Mouse (Mus musculus): ENCODE measurements at regions not wholly inside any gene's neighbourhood (a gene's known extent, or its start where the extent isn't known, plus 50 kb on each side); places are given as distances from the start of the nearest gene placed in this dataset.

GRCm38 (mm10) chr2:117910781-117911180 is 200.9 kb upstream of the Thbs1 start:
- no peaks in the 10 kb centered on the region for H3K9me3 ChIP-seq
- no peaks in the 10 kb centered on the region for H3K4me1 ChIP-seq
- 69% methylated on average over 1 of the region's 1 CpGs for WGBS
- no peak for ATAC-seq (ENCODE audit: insufficient read depth, low FRiP score, low read depth)
- H3K9ac ChIP-seq = no peak overlapping the region
- H3K4me2 ChIP-seq = no peak overlapping the region
- H3K4me3 ChIP-seq (replicated peaks) = no peak overlapping the region
- H3K36me3 ChIP-seq = no peaks in the 10 kb centered on the region
- H3K27me3 ChIP-seq (replicated peaks) = no peaks in the 10 kb centered on the region
- no peak overlapping the region for H3K27ac ChIP-seq

GRCm38 (mm10) chr2:117912722-117913121 is 199.0 kb upstream of the Thbs1 start:
- WGBS = 62% methylated on average over 2 of the region's 2 CpGs
- no peak overlapping the region for H3K27ac ChIP-seq
- ATAC-seq (ENCODE audit: insufficient read depth, low FRiP score, low read depth) = no peak

DNA sequence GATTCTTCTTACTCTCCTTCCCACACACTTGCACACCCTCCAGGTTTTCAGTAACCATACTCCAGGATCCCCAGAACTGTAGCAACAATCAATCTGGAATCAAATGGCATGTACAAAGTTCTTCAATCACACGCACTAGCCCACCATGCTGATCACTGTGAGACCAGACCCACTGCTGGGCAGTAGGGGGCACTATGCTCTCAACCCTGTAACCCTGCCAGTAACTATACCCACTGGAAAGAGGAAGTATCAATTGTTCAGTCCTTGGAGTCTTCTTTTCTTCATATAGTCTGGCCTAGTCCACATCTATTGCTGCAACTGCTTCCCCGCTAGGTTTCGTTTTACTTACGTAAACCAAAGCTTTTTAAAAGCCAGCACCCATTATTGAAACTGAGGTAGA is 197.8 kb upstream of the Thbs1 start:
- H3K4me3 ChIP-seq (replicated peaks) = no peak overlapping the region
- H3K9me3 ChIP-seq = no peaks in the 10 kb centered on the region
- H3K9ac ChIP-seq = no peak overlapping the region
- H3K4me1 ChIP-seq = no peaks in the 10 kb centered on the region
- WGBS = 94% methylated on average over 4 of the region's 4 CpGs
- H3K27me3 ChIP-seq (replicated peaks) = no peaks in the 10 kb centered on the region
- H3K4me2 ChIP-seq = no peak overlapping the region
- no peak for ATAC-seq (ENCODE audit: insufficient read depth, low FRiP score, low read depth)
- no peaks in the 10 kb centered on the region for H3K36me3 ChIP-seq
- no peak overlapping the region for H3K27ac ChIP-seq

More at GRCm38 (mm10) chr2:117912722-117913121, 199.0 kb upstream of the Thbs1 start:
- no peaks in the 10 kb centered on the region for H3K27me3 ChIP-seq (replicated peaks)
- no peaks in the 10 kb centered on the region for H3K9me3 ChIP-seq
- no peaks in the 10 kb centered on the region for H3K4me1 ChIP-seq
- no peak overlapping the region for H3K4me2 ChIP-seq
- no peak overlapping the region for H3K9ac ChIP-seq
- H3K4me3 ChIP-seq (replicated peaks) = no peak overlapping the region
- no peaks in the 10 kb centered on the region for H3K36me3 ChIP-seq

GRCm38 (mm10) chr2:117915821-117916220 is 195.9 kb upstream of the Thbs1 start:
- Histone ChIP-seq H3K9me3 (no peaks in the 10 kb centered on the region), H3K4me2 (no peak overlapping the region), H3K4me3 (replicated peaks) (no peak overlapping the region), H3K9ac (no peak overlapping the region), H3K4me1 (no peaks in the 10 kb centered on the region), H3K36me3 (no peaks in the 10 kb centered on the region), H3K27ac (no peak overlapping the region), H3K27me3 (replicated peaks) (no peaks in the 10 kb centered on the region)
- ATAC-seq (ENCODE audit: insufficient read depth, low FRiP score, low read depth) = peak; percentile 60
- 80% methylated on average over 2 of the region's 2 CpGs for WGBS

DNA sequence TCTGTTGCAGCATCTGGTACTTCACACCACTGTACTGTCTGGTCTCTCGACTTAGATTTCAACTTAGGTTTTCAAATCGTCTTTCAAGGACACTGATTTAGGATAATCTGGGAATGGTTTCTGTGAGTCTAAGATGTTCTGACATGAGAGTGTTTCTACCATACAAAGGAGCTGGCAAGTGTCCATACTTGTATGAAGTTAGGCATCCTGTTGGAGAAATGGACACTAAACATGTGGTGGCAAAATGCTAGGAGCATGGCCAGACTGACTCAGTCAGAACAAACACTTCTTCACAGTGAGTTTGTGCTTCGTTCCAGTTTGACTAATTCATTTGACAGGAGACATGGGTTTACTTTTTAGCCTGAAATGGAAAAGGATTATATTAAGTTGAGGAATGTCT is 194.5 kb upstream of the Thbs1 start:
- 62% methylated on average over 3 of the region's 3 CpGs for WGBS
- H3K27me3 ChIP-seq (replicated peaks) = no peaks in the 10 kb centered on the region
- no peaks in the 10 kb centered on the region for H3K9me3 ChIP-seq
- ATAC-seq (ENCODE audit: insufficient read depth, low FRiP score, low read depth) = no peak
- no peaks in the 10 kb centered on the region for H3K4me1 ChIP-seq
- no peak overlapping the region for H3K27ac ChIP-seq
- no peak overlapping the region for H3K4me2 ChIP-seq
- no peaks in the 10 kb centered on the region for H3K36me3 ChIP-seq
- H3K4me3 ChIP-seq (replicated peaks) = no peak overlapping the region
- H3K9ac ChIP-seq = no peak overlapping the region

DNA sequence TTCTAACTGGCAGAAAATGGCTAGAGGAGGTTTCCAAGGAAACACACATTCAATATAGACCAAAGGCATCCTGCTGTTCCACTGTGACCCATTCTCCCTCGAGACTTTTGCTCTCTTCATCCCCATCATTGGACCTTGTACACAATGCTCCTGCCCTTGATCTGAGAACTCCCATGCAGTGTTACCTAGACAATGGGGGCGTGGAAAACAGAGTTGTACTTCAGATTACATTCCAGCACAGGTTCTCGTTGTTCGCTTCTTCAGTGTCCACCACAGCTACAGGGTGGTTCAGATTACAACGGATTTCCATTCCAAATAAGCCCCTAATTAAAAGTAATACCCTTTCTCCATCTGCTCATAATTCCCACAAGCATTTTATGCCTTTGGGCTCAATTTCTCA is 186.8 kb upstream of the Thbs1 start:
- Histone ChIP-seq H3K4me3 (replicated peaks) (no peak overlapping the region), H3K27me3 (replicated peaks) (no peaks in the 10 kb centered on the region), H3K4me2 (no peak overlapping the region), H3K9me3 (no peaks in the 10 kb centered on the region), H3K4me1 (0 out of 2 replicates have a peak, but pooled peaks cover 3% of the 10 kb centered on the region), H3K9ac (no peak overlapping the region), H3K27ac (no peak overlapping the region), H3K36me3 (no peaks in the 10 kb centered on the region)
- no peak for ATAC-seq (ENCODE audit: insufficient read depth, low FRiP score, low read depth)
- WGBS = 72% methylated on average over 5 of the region's 5 CpGs

GRCm38 (mm10) chr2:117925412-117925811 is 186.3 kb upstream of the Thbs1 start:
- no peak overlapping the region for H3K27ac ChIP-seq
- 0 out of 2 replicates have a peak, but pooled peaks cover 3% of the 10 kb centered on the region for H3K4me1 ChIP-seq
- no peaks in the 10 kb centered on the region for H3K9me3 ChIP-seq
- no peak overlapping the region for H3K9ac ChIP-seq
- WGBS = 92% methylated on average over 5 of the region's 5 CpGs
- no peak overlapping the region for H3K4me3 ChIP-seq (replicated peaks)
- H3K27me3 ChIP-seq (replicated peaks) = no peaks in the 10 kb centered on the region
- H3K4me2 ChIP-seq = no peak overlapping the region
- no peaks in the 10 kb centered on the region for H3K36me3 ChIP-seq
- no peak for ATAC-seq (ENCODE audit: insufficient read depth, low FRiP score, low read depth)

DNA sequence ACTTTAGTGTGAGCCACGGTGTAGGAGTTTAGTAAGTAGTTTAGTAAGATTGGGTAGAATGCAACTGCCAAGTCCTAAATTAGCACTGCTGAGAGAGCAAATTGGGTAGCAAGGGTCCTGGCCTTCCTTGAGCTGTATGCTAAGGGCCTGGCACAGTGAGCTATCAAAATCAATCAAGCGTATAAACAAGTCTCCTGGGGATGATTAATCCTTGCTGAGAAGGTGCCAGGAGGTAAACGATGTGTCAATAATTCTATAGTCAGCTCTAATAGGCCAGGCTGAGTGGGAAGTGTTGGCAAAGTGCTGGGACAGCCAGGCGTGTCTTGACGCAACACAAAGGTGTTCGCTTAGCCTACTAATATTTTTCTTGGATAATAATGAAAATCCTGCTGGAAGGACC is 183.6 kb upstream of the Thbs1 start:
- 36% methylated on average over 6 of the region's 6 CpGs for WGBS
- Histone ChIP-seq H3K27ac (no peak overlapping the region), H3K9me3 (no peaks in the 10 kb centered on the region), H3K4me2 (no peak overlapping the region), H3K4me1 (0 out of 2 replicates have a peak, but pooled peaks cover 3% of the 10 kb centered on the region), H3K9ac (no peak overlapping the region), H3K36me3 (no peaks in the 10 kb centered on the region), H3K4me3 (replicated peaks) (no peak overlapping the region), H3K27me3 (replicated peaks) (no peaks in the 10 kb centered on the region)
- 0 out of 2 replicates have a peak, but pooled peaks have one; percentile 43 for ATAC-seq (ENCODE audit: insufficient read depth, low FRiP score, low read depth)

- Histone ChIP-seq H3K27ac (no peak overlapping the region), H3K36me3 (no peaks in the 10 kb centered on the region), H3K4me2 (no peak overlapping the region), H3K4me1 (0 out of 2 replicates have a peak, but pooled peaks cover 3% of the 10 kb centered on the region), H3K9ac (no peak overlapping the region), H3K9me3 (no peaks in the 10 kb centered on the region), H3K27me3 (replicated peaks) (no peaks in the 10 kb centered on the region), H3K4me3 (replicated peaks) (no peak overlapping the region)
- ATAC-seq (ENCODE audit: insufficient read depth, low FRiP score, low read depth) = no peak
- WGBS = 57% methylated on average over 1 of the region's 1 CpGs
These were observed 182.1 kb upstream of the Thbs1 start for GRCm38 (mm10) chr2:117929586-117929985.

- 0 out of 2 replicates have a peak, but pooled peaks cover 3% of the 10 kb centered on the region for H3K4me1 ChIP-seq
- WGBS = 89% methylated on average over 3 of the region's 3 CpGs
- ATAC-seq (ENCODE audit: insufficient read depth, low FRiP score, low read depth) = no peak
- no peaks in the 10 kb centered on the region for H3K27me3 ChIP-seq (replicated peaks)
- H3K9me3 ChIP-seq = no peaks in the 10 kb centered on the region
- no peaks in the 10 kb centered on the region for H3K36me3 ChIP-seq
- no peak overlapping the region for H3K4me3 ChIP-seq (replicated peaks)
- no peak overlapping the region for H3K4me2 ChIP-seq
- H3K9ac ChIP-seq = no peak overlapping the region
- H3K27ac ChIP-seq = no peak overlapping the region
These were observed 180.7 kb upstream of the Thbs1 start for GRCm38 (mm10) chr2:117930895-117931537.

- Histone ChIP-seq H3K4me2 (no peak overlapping the region), H3K9me3 (no peaks in the 10 kb centered on the region), H3K27me3 (replicated peaks) (no peaks in the 10 kb centered on the region), H3K36me3 (no peaks in the 10 kb centered on the region), H3K27ac (no peak overlapping the region), H3K4me1 (no peaks in the 10 kb centered on the region), H3K4me3 (replicated peaks) (no peak overlapping the region), H3K9ac (no peak overlapping the region)
- no peak for ATAC-seq (ENCODE audit: insufficient read depth, low FRiP score, low read depth)
- WGBS = 60% methylated on average over 6 of the region's 6 CpGs
These were observed 175.1 kb upstream of the Thbs1 start for GRCm38 (mm10) chr2:117936590-117936989.

DNA sequence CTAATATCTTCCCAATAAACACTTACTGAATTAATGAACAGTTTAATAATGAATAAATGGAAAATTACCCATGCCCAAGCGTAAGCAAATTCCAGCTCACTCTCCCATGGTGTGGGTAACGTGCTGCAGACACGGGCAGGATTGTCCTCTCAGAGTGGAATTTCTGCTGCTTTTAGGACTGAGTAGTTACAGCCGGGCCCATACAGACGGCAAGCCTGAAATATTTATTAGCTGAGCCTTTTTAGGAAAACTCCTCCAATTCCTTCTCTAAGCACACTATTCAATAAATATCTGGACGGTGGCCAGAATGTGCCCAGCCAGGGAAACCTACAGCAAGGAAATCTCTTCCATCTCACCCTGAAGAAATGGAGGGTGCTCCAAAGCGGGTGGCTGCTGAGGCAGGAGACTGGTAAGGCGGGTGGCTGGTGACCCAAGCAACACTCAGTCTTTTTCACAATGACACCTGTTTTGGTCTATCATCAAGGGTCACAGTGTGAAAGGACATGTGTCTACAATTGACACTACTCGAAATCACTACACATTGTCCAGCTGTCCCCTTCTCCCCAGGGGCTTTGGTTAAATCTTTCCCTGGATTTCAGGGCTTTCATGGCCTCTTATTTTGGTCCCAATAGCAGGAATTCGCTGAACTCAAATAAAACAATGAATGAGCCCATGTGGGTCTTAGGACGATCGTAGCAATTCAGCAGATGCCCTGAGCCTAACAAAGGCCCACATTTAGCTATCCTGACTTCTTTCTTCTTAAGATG is 173.2 kb upstream of the Thbs1 start:
- Histone ChIP-seq H3K4me2 (no peak overlapping the region), H3K9ac (no peak overlapping the region), H3K9me3 (no peaks in the 10 kb centered on the region), H3K27me3 (replicated peaks) (no peaks in the 10 kb centered on the region), H3K27ac (peak overlapping the region; percentile 53; the same call in 1 of the 2 replicates), H3K36me3 (no peaks in the 10 kb centered on the region), H3K4me3 (replicated peaks) (no peak overlapping the region), H3K4me1 (no peaks in the 10 kb centered on the region)
- no peak for ATAC-seq (ENCODE audit: insufficient read depth, low FRiP score, low read depth)
- WGBS = 56% methylated on average over 12 of the region's 12 CpGs

Data from stomach, embryonic 15.5 days (tissue).